Mouse (Mus musculus) liver, adult 2 months (tissue): Measurements from ENCODE around the gene Vps11.

ENCODE experiments used
- CTCF ChIP-seq: fragments of 200-500 bp; IDR thresholded peaks from 2 replicates; pipeline ENCODE4 v1.5.1; 2011; ENCODE audit warnings: low read depth, low read length, control low read depth
- POLR2A ChIP-seq: fragments of 200-500 bp; IDR thresholded peaks from 2 replicates; pipeline ENCODE4 v1.6.1; 2011; ENCODE audit warnings: low read length, control low read depth; ENCODE audit not compliant: insufficient read depth; ENCODE audit errors: extremely low read depth

- TF ChIP-seq CTCF, result peak; percentile 21; the same call in 1 of the 2 replicates
- peak; percentile 90 for TF ChIP-seq POLR2A
These were observed 36.6 kb upstream of the Vps11 start for GRCm38 (mm10) chr9:44398087-44398486.
